Mouse (Mus musculus) hindbrain, embryonic 13.5 days (tissue): ENCODE results near the gene Nacc2. TPM values are rescaled to one million over a fixed set of nuclear protein-coding genes. Genes with fewer than 3 reads are reported as not detected.
A peak's percentile ranks its signal among the peaks of the same experiment; 100 is the strongest.

Experiments
- ATAC-seq: fragments of 200-750 bp; cut with Nextera tagmentation; 2 replicates; pipeline ENCODE4 v1.8.0; 2017; ENCODE audit warnings: moderate TSS enrichment; ENCODE audit not compliant: low FRiP score
- H3K27ac ChIP-seq: fragments of 300-500 bp; sonication (generic); 2 replicates; pipeline ENCODE4 v1.5.1; 2015; ENCODE audit warnings: inconsistent platforms, mild to moderate bottlenecking, moderate library complexity
- H3K27me3 ChIP-seq: fragments of 300-500 bp; sonication (generic); 2 replicates; pipeline ENCODE4 v1.6.1; 2015; ENCODE audit warnings: mild to moderate bottlenecking, inconsistent platforms
- H3K36me3 ChIP-seq: fragments of 300-500 bp; sonication (generic); 2 replicates; pipeline ENCODE4 v1.6.1; 2015; ENCODE audit warnings: mild to moderate bottlenecking, inconsistent platforms
- H3K4me1 ChIP-seq: fragments of 300-500 bp; sonication (generic); replicated peaks from 2 replicates; pipeline ENCODE4 v1.6.1; 2015; ENCODE audit warnings: inconsistent platforms
- H3K4me2 ChIP-seq: fragments of 300-500 bp; sonication (generic); 2 replicates; pipeline ENCODE4 v1.6.1; 2015; ENCODE audit warnings: inconsistent platforms, mild to moderate bottlenecking, moderate library complexity
- H3K4me3 ChIP-seq: fragments of 300-500 bp; sonication (generic); 2 replicates; pipeline ENCODE4 v1.5.1; 2015; ENCODE audit warnings: mild to moderate bottlenecking, inconsistent platforms
- H3K9ac ChIP-seq: fragments of 300-500 bp; sonication (generic); 2 replicates; pipeline ENCODE4 v1.6.1; 2015; ENCODE audit warnings: mild to moderate bottlenecking, inconsistent platforms
- H3K9me3 ChIP-seq: fragments of 300-500 bp; sonication (generic); 2 replicates; pipeline ENCODE4 v1.6.1; 2016; ENCODE audit warnings: inconsistent platforms
- WGBS: fragments of 180-500 bp; shearing (Covaris S2); methylation state at CpG from one replicate; pipeline ENCODE4 v1.1.7; 2015; 5-methylcytosine and 5-hydroxymethylcytosine counted together
- polyA plus RNA-seq: library from polyadenylated mRNA; unstranded; fragments of >200 nt; fragmentation: Nextera tagmentation; extraction: Ambion mirVana; gene quantifications from 2 replicates; pipeline ENCODE4 v1.2.1, GENCODE M21; 2015

Nacc2 gene
- polyA plus RNA-seq, 1 experiment from 2014 or later, result 14.2 TPM

DNA sequence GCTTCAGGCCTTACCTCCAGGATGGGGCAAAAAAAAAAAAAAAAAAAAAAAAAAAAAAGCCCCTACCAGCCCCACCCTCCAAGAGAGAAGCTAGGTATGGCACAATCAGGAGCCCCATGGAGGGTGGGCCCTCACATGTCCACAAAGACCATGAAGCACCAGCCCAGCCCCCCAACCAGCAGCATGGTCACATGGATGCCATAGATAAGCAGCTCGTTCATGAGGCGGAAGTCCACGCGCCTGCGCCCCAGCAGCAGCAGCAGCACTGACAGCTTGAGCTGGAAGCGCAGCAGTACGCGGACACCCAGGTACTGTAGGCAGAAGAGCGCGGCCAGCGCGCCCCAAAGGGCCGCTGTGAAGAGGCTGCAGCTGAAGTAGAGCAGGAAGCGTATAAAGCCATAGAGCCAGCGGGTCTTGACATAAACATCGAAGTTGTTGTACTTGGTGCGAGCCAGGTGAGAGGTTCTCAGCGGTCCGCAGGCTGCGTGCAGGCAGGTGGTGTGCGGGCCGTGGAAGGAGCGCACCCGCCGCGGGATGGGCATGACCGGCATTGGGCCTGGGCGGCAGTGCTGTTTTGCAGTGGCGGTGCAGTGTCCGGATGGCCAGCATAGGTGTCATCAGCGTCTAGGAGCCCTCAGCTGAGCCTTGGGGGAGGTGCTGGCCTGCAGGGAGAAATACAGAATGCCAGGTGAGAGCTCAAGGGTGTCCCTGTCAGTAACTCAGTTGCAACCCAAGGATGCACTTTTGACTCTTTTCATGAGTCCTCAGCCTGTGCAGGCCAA, 15.4 kb upstream of the Nacc2 start:
- H3K27me3 ChIP-seq, result no peaks in the 10 kb centered on the region
- no peak for ATAC-seq
- peak overlapping the region; percentile 87 for H3K4me2 ChIP-seq
- peak overlapping the region; percentile 78 for H3K4me3 ChIP-seq
- 79% methylated on average over 31 of the region's 31 CpGs for WGBS
- peak overlapping the region; percentile 91 for H3K9ac ChIP-seq
- H3K27ac ChIP-seq, result 0 out of 2 replicates have a peak overlapping the region, but pooled peaks have one; percentile 98
- peaks cover 27% of the 10 kb centered on the region for H3K36me3 ChIP-seq
- H3K9me3 ChIP-seq, result no peaks in the 10 kb centered on the region
- H3K4me1 ChIP-seq, result peaks cover 33% of the 10 kb centered on the region

DNA sequence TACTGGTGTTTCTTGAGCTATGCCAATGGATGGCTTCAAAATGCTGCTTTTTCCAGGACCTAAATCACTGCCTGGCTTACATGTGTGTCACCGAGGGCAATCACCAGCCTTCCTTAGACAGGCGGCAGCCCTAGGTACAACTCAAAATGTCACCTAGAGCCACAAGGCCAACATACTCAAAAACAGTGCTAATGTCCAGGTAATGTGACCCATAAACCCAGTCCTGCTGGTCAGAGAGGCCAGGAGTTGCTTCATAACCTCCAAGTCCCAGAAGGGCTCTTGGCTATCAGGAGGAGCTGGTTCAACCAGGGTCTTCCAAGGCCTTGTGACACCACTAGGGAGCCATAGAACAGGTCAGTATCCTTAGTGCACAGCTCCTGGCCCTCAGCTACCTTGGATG, 11.6 kb upstream of the Nacc2 start:
- H3K9me3 ChIP-seq, result no peaks in the 10 kb centered on the region
- ATAC-seq, result no peak
- H3K4me2 ChIP-seq, result no peak overlapping the region
- peaks cover 47% of the 10 kb centered on the region for H3K4me1 ChIP-seq
- no peak overlapping the region for H3K9ac ChIP-seq
- no peaks in the 10 kb centered on the region for H3K27me3 ChIP-seq
- no peak overlapping the region for H3K27ac ChIP-seq
- WGBS, result 92% methylated on average over 2 of the region's 2 CpGs
- H3K36me3 ChIP-seq, result peaks cover 27% of the 10 kb centered on the region
- no peak overlapping the region for H3K4me3 ChIP-seq

DNA sequence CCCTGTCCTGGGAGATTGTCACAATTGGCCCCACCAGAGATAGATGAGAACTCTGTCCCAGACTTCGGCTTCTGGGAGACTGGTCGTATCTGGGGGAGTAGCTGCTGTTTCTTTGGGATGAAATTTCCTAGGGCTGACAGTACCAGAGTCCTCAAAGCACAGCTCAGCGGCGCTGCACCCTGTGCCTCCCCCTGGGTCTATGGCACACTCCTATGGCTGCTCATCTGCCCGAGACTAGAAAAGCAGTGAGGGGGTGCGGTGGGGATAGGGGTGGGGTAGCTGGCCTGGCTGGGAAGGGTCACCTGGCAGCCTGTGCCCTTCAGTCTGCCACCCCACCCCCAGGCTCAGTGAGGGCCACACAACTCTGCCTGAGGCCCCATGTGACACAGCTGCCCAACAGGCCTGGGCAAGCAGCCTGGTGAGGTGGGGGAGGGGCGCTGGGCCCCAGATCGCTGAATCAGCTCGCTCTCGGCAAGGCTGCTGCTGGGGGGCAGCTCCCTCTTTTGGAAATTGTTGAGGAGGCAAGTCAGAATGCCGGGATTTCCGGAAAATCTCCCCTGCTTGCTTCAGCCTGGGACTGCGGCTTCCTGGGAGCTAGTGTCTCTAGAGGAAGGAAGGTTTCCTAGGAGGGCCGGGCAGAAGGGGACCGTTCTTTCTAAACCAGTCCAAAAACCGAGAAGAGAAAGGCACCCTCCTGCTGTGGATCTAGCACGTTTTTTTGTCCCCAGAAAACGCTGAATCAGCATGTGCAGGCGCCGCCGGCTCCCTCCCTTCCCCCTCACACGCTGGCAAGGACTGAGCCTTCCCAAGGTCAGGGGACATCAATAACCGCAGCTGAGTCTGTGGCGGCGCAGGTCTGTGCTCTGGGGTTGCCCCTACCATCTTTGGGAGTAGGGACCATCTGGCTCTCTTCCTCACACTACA, 9.9 kb upstream of the Nacc2 start:
- Histone ChIP-seq H3K27ac (peak overlapping the region; percentile 91), H3K36me3 (peaks cover 22% of the 10 kb centered on the region), H3K9me3 (no peaks in the 10 kb centered on the region), H3K4me1 (peaks cover 32% of the 10 kb centered on the region), H3K9ac (peak overlapping the region; percentile 62), H3K4me2 (peak overlapping the region; percentile 54), H3K4me3 (peak overlapping the region; percentile 31), H3K27me3 (no peaks in the 10 kb centered on the region)
- 3% methylated on average over 25 of the region's 25 CpGs for WGBS
- ATAC-seq, result peak; percentile 73

DNA sequence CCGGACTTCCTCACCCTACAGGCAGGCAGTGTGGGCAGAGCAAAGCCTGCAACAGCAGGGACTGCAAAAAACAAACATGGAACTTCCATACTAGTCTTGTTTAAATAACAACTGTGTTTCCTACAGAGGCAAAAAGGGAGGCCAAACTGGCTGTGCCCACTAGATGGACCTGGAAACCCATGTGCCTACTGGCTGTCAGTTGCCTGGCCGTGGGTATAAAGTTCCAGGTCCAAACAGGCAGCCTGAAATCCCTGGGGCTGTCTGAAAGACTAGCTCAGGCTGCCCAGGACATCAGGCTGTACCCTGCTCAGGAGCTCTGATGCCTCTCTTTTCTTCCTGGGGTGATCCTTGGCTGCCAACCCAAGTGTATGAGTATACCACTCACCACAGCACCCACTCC, 8.3 kb upstream of the Nacc2 start:
- H3K4me3 ChIP-seq, result no peak overlapping the region
- H3K9ac ChIP-seq, result no peak overlapping the region
- H3K9me3 ChIP-seq, result no peaks in the 10 kb centered on the region
- peaks cover 8% of the 10 kb centered on the region for H3K36me3 ChIP-seq
- H3K27ac ChIP-seq, result peak overlapping the region; percentile 13; the same call in 1 of the 2 replicates
- 87% methylated on average over 2 of the region's 2 CpGs for WGBS
- H3K4me2 ChIP-seq, result no peak overlapping the region
- H3K4me1 ChIP-seq, result peaks cover 32% of the 10 kb centered on the region
- ATAC-seq, result no peak
- H3K27me3 ChIP-seq, result 0 out of 2 replicates have a peak, but pooled peaks cover 2% of the 10 kb centered on the region

DNA sequence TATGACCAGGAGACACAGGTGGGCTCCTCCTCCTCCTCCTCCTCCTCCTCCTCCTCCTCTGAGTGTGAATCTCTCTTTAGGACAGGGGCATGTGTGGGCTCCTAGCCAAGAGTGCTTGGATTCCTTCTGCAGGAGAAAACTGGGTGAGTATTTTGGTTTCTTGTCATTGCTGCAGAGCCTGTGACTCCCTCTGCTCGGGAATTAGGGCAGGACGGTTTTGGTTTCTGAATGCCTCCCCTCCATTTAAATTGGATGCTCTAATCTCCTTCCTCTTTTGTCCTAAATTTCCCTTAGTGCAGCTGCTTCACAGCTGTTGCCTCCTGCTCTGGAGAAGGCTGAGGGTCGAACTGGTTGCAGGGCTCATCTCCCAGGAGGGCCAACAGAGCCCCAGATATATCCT, 6.9 kb upstream of the Nacc2 start:
- Histone ChIP-seq H3K36me3 (no peaks in the 10 kb centered on the region), H3K27ac (no peak overlapping the region), H3K4me2 (no peak overlapping the region), H3K9me3 (no peaks in the 10 kb centered on the region), H3K4me1 (peaks cover 32% of the 10 kb centered on the region), H3K4me3 (no peak overlapping the region), H3K9ac (no peak overlapping the region), H3K27me3 (0 out of 2 replicates have a peak, but pooled peaks cover 6% of the 10 kb centered on the region)
- ATAC-seq, result no peak
- WGBS, result 50% methylated on average over 3 of the region's 3 CpGs

DNA sequence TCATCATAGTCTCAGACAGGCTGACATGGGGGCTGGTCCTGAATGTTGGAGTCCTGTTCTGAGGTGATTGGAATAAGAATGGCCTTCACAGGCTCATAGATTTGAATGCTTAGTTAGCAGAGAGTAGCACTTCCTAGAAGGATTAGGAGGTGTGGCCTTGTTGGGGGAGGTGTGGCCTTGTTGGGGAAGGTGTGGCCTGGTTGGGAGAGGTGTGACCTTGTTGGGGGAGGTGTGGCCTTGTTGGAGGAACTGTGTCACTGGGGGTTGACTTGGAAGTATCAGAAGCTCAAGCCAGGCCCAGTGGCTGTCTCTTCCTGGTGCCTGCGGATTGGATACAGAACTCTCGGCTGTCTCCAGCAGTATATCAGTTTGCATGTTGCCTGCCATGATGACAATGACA, 6.3 kb upstream of the Nacc2 start:
- H3K27me3 ChIP-seq, result peaks cover 11% of the 10 kb centered on the region
- H3K4me1 ChIP-seq, result peaks cover 32% of the 10 kb centered on the region
- H3K36me3 ChIP-seq, result no peaks in the 10 kb centered on the region
- H3K27ac ChIP-seq, result no peak overlapping the region
- H3K4me3 ChIP-seq, result no peak overlapping the region
- no peaks in the 10 kb centered on the region for H3K9me3 ChIP-seq
- no peak overlapping the region for H3K9ac ChIP-seq
- H3K4me2 ChIP-seq, result no peak overlapping the region
- ATAC-seq, result no peak
- WGBS, result 94% methylated on average over 2 of the region's 2 CpGs

DNA sequence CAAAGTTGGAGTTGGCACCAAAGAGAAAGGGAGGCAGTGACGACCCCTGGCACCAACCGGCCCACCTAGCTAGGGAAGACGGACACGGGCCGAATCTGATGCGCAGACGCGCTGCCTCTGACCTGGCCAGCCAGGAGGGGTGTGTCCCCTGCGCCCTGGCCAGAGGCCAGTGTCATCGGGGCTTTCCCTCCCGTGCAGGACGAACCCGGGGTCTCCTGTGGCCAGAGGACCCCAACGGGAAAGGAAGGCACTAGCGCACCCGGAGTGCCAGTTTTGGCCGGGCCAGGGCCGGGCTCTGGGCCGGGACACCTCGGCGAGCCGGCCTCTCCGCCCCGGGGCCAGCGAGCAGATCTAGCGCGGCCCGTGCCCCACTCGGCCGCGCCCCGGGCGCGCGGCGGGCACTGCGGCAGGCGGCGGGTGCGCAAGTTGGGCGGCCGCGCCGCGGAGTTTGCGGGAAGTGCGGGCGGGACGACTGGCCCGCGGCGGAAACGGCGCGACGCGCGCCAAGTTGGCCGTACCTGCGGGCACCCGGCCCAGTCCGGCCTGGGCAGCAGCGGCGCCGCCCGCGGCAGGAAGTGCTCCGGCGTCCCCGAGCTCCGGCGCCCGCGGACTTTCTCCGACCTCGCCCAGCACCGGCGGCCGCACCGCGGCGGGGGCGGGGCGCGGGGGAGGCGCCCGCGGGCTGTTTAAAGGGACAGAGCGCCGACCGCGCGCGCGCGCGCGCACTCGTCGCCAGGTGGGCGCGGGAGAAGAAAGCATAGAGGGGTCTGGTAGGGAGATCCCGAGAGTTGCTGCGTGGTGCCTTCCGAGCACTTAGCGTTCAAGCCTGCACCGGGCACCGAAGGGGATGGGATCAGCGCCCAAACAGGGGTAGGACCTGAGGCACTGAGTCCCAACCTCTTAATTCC, 595 bp downstream of the Nacc2 start:
- H3K36me3 ChIP-seq, result no peaks in the 10 kb centered on the region
- H3K4me1 ChIP-seq, result peaks cover 26% of the 10 kb centered on the region
- ATAC-seq, result peak; percentile 55; the same call in 1 of the 2 replicates
- WGBS, result under 1% methylated on average over 98 of the region's 109 CpGs
- peak overlapping the region; percentile 73 for H3K4me3 ChIP-seq
- H3K9ac ChIP-seq, result peak overlapping the region; percentile 78
- H3K9me3 ChIP-seq, result no peaks in the 10 kb centered on the region
- H3K27me3 ChIP-seq, result peaks cover 64% of the 10 kb centered on the region
- peak overlapping the region; percentile 96 for H3K4me2 ChIP-seq
- H3K27ac ChIP-seq, result no peak overlapping the region

DNA sequence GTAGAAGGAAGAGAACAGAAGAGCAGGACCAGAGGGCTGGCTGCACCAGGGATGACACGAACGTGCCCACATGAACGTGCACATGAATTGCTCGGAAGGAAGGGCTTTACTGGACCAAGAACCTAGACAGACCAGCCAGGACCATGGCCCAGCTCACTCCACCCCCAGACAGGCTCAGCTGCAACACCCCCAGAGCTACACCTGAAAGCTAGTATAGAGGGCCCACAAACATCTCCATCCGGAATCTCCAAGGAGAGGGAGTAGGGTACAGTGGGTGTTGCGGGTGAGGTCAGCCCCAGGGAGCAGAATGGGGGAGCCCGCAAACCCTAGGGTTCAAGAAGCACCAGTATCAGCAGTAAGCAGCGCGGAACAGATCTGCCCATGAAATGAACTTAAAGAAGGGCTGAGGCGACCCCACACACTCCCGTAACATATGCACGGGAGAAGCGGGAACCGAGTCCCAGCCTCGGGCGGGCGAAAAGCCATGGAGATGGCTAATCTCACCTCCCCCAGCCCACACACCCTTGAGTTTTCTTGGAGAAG, 1.4 kb downstream of the Nacc2 start:
- H3K27me3 ChIP-seq, result peaks cover 61% of the 10 kb centered on the region
- peaks cover 33% of the 10 kb centered on the region for H3K4me1 ChIP-seq
- WGBS, result 19% methylated on average over 17 of the region's 17 CpGs

DNA sequence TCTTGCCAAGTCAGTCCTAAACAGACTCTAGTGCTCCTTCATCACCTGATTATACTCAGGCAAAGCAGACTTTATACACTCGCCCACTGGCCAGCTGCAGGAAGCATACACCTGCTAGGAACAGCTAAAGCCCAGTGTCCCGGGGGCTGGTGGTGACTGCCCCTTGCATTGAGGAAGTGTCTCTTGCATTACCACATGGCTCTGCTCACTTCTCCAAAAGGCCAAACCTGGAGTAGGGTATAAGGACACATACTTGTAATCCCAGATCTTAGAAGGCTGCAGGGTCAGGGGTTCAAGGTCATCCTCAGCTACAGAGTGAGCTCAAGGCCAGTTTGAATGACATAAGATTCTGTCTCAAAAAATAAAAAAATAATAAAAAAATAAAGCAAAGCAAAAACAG, 3.4 kb downstream of the Nacc2 start:
- H3K27me3 ChIP-seq, result peaks cover 58% of the 10 kb centered on the region
- no peak overlapping the region for H3K4me2 ChIP-seq
- H3K36me3 ChIP-seq, result no peaks in the 10 kb centered on the region
- no peaks in the 10 kb centered on the region for H3K9me3 ChIP-seq
- no peak overlapping the region for H3K9ac ChIP-seq
- no peak for ATAC-seq
- no peak overlapping the region for H3K27ac ChIP-seq
- peaks cover 37% of the 10 kb centered on the region for H3K4me1 ChIP-seq
- no peak overlapping the region for H3K4me3 ChIP-seq
- WGBS, result 90% methylated on average over 2 of the region's 2 CpGs

More for the DNA sequence above, 1.4 kb downstream of the Nacc2 start:
- Histone ChIP-seq H3K27ac (no peak overlapping the region), H3K4me3 (peak overlapping the region; percentile 73), H3K9ac (peak overlapping the region; percentile 78), H3K9me3 (no peaks in the 10 kb centered on the region), H3K4me2 (peak overlapping the region; percentile 96), H3K36me3 (no peaks in the 10 kb centered on the region)
- ATAC-seq, result no peak

DNA sequence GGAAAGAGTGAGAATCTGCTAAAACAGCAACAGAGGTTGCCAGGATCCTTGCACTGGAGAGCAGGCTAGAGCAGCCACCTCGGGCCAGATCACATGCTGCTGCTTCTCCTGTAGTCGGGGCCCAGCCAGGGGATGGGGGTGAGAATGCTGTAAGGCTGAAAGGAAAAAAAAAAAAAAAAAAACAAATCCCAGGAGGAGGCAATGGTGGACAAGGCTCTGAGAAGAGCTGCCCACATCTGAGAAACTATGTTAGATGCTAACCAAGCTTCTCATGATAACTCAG, 3.8 kb downstream of the Nacc2 start:
- no peaks in the 10 kb centered on the region for H3K36me3 ChIP-seq
- H3K9ac ChIP-seq, result no peak overlapping the region
- peaks cover 37% of the 10 kb centered on the region for H3K4me1 ChIP-seq
- no peak overlapping the region for H3K4me2 ChIP-seq
- no peak overlapping the region for H3K27ac ChIP-seq
- peaks cover 54% of the 10 kb centered on the region for H3K27me3 ChIP-seq
- no peak for ATAC-seq
- 18% methylated on average over 2 of the region's 2 CpGs for WGBS
- no peaks in the 10 kb centered on the region for H3K9me3 ChIP-seq
- H3K4me3 ChIP-seq, result no peak overlapping the region

DNA sequence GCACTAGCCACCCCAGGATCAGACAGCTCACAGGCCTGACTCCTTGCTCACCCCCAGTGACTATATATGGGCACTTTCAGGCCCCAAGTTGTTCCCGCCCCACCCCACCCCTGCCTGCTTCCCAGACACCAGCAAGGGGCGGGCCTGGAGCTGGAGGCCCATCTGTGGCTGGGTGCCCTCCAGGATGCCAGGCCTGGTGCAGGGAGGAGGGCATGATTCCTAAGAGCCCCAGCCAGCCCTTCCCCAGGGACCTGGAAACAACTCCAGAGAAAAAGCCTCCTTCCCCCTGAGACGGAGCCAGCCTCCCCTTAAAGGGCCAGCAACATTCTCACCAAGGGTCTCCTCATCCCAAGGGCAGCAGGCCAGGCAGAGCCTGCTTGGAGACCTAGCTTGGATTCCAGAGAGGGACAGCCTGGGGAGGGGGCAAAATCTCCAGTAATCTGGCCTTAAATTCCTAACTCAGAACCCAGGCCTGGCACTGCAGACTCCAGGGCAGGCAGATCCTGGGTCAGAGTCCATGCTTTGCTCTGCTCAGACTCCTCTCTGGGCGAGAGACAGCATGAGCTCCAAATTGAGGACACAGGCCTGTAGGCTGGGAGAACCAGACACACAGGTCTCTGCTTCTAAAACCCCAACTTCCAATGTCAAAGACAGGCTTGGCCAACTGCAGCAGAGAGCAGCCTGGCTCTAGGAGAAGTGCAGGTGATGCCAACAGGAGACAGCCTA, 4.3 kb downstream of the Nacc2 start:
- H3K27ac ChIP-seq, result no peak overlapping the region
- no peak overlapping the region for H3K4me3 ChIP-seq
- H3K9ac ChIP-seq, result no peak overlapping the region
- peaks cover 49% of the 10 kb centered on the region for H3K27me3 ChIP-seq
- no peaks in the 10 kb centered on the region for H3K9me3 ChIP-seq
- 42% methylated on average over 4 of the region's 4 CpGs for WGBS
- no peak overlapping the region for H3K4me2 ChIP-seq
- peaks cover 37% of the 10 kb centered on the region for H3K4me1 ChIP-seq
- peak; percentile 14; the same call in 1 of the 2 replicates for ATAC-seq
- H3K36me3 ChIP-seq, result no peaks in the 10 kb centered on the region
